Comparison of ENCODE assay signal across 8 mouse cellular contexts in genomic region chr9:20726134-20726858, GRCm38 (mm10). TPM values are rescaled to one million over a fixed set of nuclear protein-coding genes. Genes with fewer than 3 reads are reported as not detected.
DNase-seq lines count a peak whose midpoint lies in the region; ATAC-seq and TF ChIP-seq lines count a peak whose summit lies in the region.

No protein-coding gene starts in this region.

- peaks cover 12% of the 10 kb centered on the region for H3K27me3 ChIP-seq in heart, adult 2 months (ENCODE audit: control insufficient read depth, insufficient read depth, low read length)
- peaks cover 65% of the 10 kb centered on the region for H3K27me3 ChIP-seq in intestine, embryonic 14.5 days (replicated peaks; ENCODE audit: control insufficient read depth, insufficient read depth, low read length)
- H3K27me3 ChIP-seq in neural tube, embryonic 14.5 days (ENCODE audit: control insufficient read depth, insufficient read depth, low read length), result no peaks in the 10 kb centered on the region

- H3K36me3 ChIP-seq in heart, adult 2 months (ENCODE audit: control insufficient read depth, insufficient read depth, low read length), result no peaks in the 10 kb centered on the region
- H3K36me3 ChIP-seq in intestine, embryonic 14.5 days (ENCODE audit: control insufficient read depth, insufficient read depth, low read length), result no peaks in the 10 kb centered on the region
- H3K36me3 ChIP-seq in neural tube, embryonic 14.5 days (ENCODE audit: control insufficient read depth, insufficient read depth, low read length), result no peaks in the 10 kb centered on the region

- intact Hi-C loops in heart, adult 2 months (cut with DNase I), result loop anchor here (5.0 to 10.0 kb wide), 2 partner anchors 64 to 261 kb away; partner anchors contain the start of gene Zfp26

- peak overlapping the region; percentile 58 for H3K4me3 ChIP-seq in heart, adult 2 months
- peak overlapping the region; percentile 45 for H3K4me3 ChIP-seq in intestine, embryonic 14.5 days (ENCODE audit: low read depth, low read length)
- H3K4me3 ChIP-seq in neural tube, embryonic 14.5 days (ENCODE audit: low read depth, low read length), result peak overlapping the region; percentile 58

- TF ChIP-seq POLR2A in heart, adult 2 months (IDR thresholded peaks at IDR 0.05; ENCODE audit: insufficient read depth, low read depth, low read length), result no peak

- ATAC-seq in intestine, embryonic 14.5 days (replicated peaks; ENCODE audit: low FRiP score, low TSS enrichment, low read depth), result 0 out of 2 replicates have a peak, but pooled peaks have one; percentile 4
- ATAC-seq in neural tube, embryonic 14.5 days (ENCODE audit: low read depth), result peak; percentile 52

- peak overlapping the region; percentile 99 for H3K4me2 ChIP-seq in intestine, embryonic 14.5 days (ENCODE audit: low read length)
- peak overlapping the region; percentile 98 for H3K4me2 ChIP-seq in neural tube, embryonic 14.5 days (ENCODE audit: low read depth, low read length)

- TF ChIP-seq EP300 in heart, adult 2 months (IDR thresholded peaks at IDR 0.05; ENCODE audit: insufficient read depth, low read depth, low read length), result no peak

- no peaks in the 10 kb centered on the region for H3K79me2 ChIP-seq in heart, adult 2 months (replicated peaks; ENCODE audit: control insufficient read depth, insufficient read depth, low read length)

- no peak for TF ChIP-seq CTCF in heart, adult 2 months (IDR thresholded peaks at IDR 0.05)

- H3K27ac ChIP-seq in heart, adult 2 months, result no peak overlapping the region
- H3K27ac ChIP-seq in intestine, embryonic 14.5 days (ENCODE audit: low read depth), result no peak overlapping the region
- H3K27ac ChIP-seq in neural tube, embryonic 14.5 days (ENCODE audit: low read depth, low read length), result 0 out of 2 replicates have a peak overlapping the region, but pooled peaks have one; percentile 29

- no peak for DNase-seq in heart, adult 2 months
- DNase-seq in heart, adult 9 months (ENCODE audit: low spot score in 2 of 2), result no peak
- peak; percentile 67 for DNase-seq in right cerebral cortex, adult 18-20 months
- no peak for DNase-seq in right cerebral cortex, postnatal 4 days
- DNase-seq in intestine, embryonic 14.5 days (ENCODE audit: low spot score), result peak; percentile 57
- DNase-seq in spleen, adult 12 weeks (ENCODE audit: low spot score), result no peak
- no peak for DNase-seq in Muller cell, postnatal 12 days (ENCODE audit: inconsistent ontology term)

- no peaks in the 10 kb centered on the region for H3K4me1 ChIP-seq in heart, adult 2 months (ENCODE audit: control insufficient read depth, insufficient read depth, low read length)
- peaks cover 10% of the 10 kb centered on the region for H3K4me1 ChIP-seq in intestine, embryonic 14.5 days (replicated peaks; ENCODE audit: control insufficient read depth, insufficient read depth, low read length)
- peaks cover 25% of the 10 kb centered on the region for H3K4me1 ChIP-seq in neural tube, embryonic 14.5 days (ENCODE audit: control insufficient read depth, insufficient read depth, low read length)

- no peaks in the 10 kb centered on the region for H3K9me3 ChIP-seq in intestine, embryonic 14.5 days (ENCODE audit: control insufficient read depth, low read length)
- H3K9me3 ChIP-seq in neural tube, embryonic 14.5 days (ENCODE audit: control insufficient read depth, low read length), result no peaks in the 10 kb centered on the region

- H3K9ac ChIP-seq in heart, adult 2 months (ENCODE audit: low read depth, low read length), result no peak overlapping the region
- peak overlapping the region; percentile 14; the same call in 1 of the 2 replicates for H3K9ac ChIP-seq in intestine, embryonic 14.5 days (ENCODE audit: low read length)
- peak overlapping the region; percentile 76 for H3K9ac ChIP-seq in neural tube, embryonic 14.5 days (replicated peaks; ENCODE audit: low read depth, low read length)

- 4% methylated on average over 42 of the region's 42 CpGs for WGBS in heart, adult 2 months
- 3% methylated on average over 40 of the region's 42 CpGs for WGBS in intestine, embryonic 14.5 days
- WGBS in neural tube, embryonic 14.5 days, result 2% methylated on average over 42 of the region's 42 CpGs

RNA-seq across cellular contexts. Expression of gene Olfm2, which starts 19.9 kb away (rescaled TPM):
- total RNA-seq in heart, adult 2 months (2021), result under 1 TPM in 1 of 2 experiments, not detected in 1; 0.13 TPM
- polyA plus RNA-seq in heart, adult 2 months (2012; rRNA removed), result 0.31 and 0.38 TPM in 2 replicates
- polyA plus RNA-seq in intestine, embryonic 14.5 days (2014; fragmentation: Nextera tagmentation; extraction: Ambion mirVana), result 7.5 and 9.4 TPM in 2 replicates
- 155 and 202 TPM in 2 replicates for polyA plus RNA-seq in neural tube, embryonic 14.5 days (2014; fragmentation: Nextera tagmentation; extraction: Ambion mirVana)

Comparison
In these comparisons a context has a peak if more than half of its experiments do, and no peak if none do; other contexts are left out.
1. DNase-seq: peak in right cerebral cortex, adult 18-20 months (single experiment) and intestine, embryonic 14.5 days (single experiment); none in heart, adult 2 months (0 of 2), heart, adult 9 months (0 of 2), right cerebral cortex, postnatal 4 days (single experiment), spleen, adult 12 weeks (single experiment) and Muller cell, postnatal 12 days (single experiment).
2. RNA of gene Olfm2, which starts 19.9 kb away (polyA plus RNA-seq): 155 to 202 TPM in neural tube, embryonic 14.5 days; 7.5 to 9.4 TPM in intestine, embryonic 14.5 days and 0.31 to 0.38 TPM in heart, adult 2 months; every median in the first group is over 10 times any median in the second.
3. Peak in every context shown above with its lines, with median percentiles within 50 percentile points of each other: H3K4me3 ChIP-seq.